Mouse (Mus musculus) 3T3-L1 (cell line): ENCODE measurements around the gene Trank1.
A peak's percentile ranks its signal among the peaks of the same experiment; 100 is the strongest.

Experiments
- DNase-seq: peaks from one replicate; pipeline ENCODE4 v3.0.0-alpha.2; 2015; ENCODE audit warnings: low read depth, low spot score

Gene Trank1

GRCm38 (mm10) chr9:111311031-111311842 lies at the start of gene Trank1:
Gene Trank1, plus strand, starts transcription at chr9:111311739.
- DNase-seq, result no peak

DNA sequence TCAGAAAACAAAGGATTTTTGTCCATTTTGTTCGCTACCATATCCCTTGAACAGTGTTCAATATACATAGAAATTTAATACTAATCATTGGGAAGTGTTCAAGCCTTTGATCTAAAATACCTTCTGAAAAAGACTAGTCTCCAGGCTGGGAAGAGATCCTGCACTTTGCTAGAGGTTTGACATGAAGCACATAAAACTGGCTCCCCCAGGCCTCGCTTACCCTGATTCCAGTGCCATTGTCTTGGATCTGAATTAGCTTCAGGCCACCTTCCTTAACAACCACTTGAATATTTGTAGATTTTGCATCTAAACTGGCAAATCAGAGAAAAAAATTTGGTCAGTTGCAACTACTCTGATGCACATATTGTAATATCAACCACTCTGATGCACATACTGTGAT lies 43.5 kb upstream of the Trank1 start:
- no peak for DNase-seq

DNA sequence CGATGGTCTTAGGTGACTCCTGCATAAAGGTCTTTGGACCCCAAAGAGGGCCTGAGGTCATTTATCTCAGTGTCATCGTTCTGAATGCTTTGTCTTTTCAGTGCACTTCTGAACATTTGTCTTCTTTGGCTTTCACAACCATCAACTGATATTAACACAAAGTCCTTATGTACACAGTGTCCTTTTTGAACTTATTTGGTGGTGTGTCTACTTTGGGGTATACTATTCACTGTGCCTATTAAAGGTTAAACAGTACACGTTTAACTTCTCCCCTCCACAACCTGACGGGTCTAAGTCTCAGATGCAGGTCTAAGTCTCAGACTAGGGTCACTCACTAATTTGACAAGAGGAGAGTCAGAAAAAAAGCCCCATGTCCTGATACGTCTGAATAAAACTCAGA lies 40.9 kb upstream of the Trank1 start:
- DNase-seq, result no peak

DNA sequence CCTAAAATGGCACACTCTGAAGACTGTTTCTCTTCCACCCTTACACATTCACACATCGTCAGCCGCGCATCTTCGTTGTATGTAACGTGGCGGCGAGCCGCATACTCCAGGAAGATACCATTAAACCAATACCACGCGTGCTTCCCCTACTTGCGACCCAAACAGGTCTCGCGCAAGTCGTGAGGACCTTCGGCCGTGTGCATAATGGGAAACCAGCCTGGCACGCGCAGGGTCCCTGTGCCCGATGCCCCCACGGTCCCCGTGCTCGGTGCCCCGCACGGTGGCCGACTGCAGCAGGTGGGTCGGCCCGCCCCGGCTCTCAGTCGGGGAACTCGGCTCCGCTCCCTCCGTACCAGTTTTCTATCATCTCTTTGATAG lies 40.5 kb upstream of the Trank1 start:
- DNase-seq, result peak; percentile 47

GRCm38 (mm10) chr9:111271434-111272160 lies 39.9 kb upstream of the Trank1 start, which contains the start of the genes Mlh1 and Epm2aip1:
Gene Mlh1, minus strand, starts transcription at chr9:111271791.
Gene Epm2aip1, plus strand, starts transcription at chr9:111271929.
- peak; percentile 100 for DNase-seq

GRCm38 (mm10) chr9:111272356-111272755 lies 39.2 kb upstream of the Trank1 start:
- peak; percentile 41 for DNase-seq

DNA sequence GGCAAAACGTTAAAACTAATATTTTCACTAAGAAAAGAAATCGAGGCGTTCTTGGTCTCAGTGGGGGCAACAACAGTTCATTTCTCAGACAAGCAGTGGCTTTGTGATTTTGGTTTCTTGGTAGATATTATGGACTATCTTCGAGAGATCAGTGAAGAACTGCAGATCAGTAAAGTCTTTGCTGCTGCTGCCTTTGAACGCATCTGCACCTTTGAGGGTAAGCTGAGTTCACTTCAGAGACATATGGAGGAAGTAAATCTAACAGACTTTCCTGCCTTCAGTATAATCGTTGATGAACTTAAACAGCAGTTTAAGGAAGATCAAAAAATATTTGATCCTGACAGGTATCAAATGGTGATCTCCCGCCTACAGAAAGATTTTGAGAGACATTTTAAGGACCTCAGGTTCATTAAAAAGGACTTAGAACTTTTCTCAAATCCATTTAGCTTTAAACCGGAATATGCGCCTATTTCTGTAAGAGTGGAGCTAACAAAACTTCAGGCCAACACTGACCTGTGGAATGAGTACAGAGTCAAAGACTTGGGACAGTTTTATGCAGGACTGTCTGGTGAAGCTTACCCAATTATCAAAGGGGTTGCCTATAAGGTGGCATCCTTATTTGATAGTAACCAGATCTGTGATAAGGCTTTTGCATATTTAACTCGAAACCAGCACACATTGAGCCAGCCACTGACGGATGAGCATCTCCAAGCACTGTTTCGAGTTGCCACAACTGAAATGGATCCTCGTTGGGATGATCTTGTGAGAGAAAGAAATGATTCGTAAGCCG lies 38.3 kb upstream of the Trank1 start:
- DNase-seq, result no peak

GRCm38 (mm10) chr9:111273958-111274357 lies 37.6 kb upstream of the Trank1 start:
- no peak for DNase-seq

DNA sequence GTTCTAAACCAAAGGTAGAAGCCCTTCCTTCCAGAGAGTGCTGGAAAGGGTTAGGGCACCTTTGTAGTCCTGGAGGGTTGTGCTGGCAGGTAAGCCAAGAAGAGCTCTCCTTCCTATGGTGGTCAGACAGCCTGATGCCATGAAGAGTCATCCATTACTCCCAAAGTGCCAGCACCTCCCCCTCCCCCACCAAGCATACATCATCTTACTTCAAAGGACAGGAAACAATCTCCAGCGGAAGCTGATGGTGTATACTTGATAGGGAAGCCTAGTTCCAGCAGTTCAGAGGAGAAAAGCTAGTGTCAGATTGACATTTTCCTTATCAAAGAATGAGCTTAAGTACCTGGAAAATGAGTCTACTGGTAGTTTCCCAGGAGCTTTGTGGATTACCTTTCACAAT lies 36.4 kb upstream of the Trank1 start:
- DNase-seq, result no peak

DNA sequence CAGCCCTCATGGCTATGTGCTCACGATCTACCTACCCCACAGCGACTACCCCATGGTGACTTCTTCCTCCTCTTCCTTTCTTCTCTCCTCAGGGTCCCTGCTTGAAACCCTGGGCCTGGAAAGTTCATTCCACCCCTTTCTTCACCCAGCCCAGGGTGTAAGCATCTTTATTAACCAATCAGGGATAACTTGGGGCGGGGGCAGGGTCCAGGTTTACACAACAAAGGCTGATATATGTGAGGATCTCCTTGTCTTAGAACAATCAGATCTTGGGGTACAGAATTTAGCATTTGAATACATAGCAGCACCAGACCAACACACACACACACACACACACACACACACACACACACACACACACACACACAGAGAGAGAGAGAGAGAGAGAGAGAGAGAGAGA lies 26.5 kb upstream of the Trank1 start:
- no peak for DNase-seq

DNA sequence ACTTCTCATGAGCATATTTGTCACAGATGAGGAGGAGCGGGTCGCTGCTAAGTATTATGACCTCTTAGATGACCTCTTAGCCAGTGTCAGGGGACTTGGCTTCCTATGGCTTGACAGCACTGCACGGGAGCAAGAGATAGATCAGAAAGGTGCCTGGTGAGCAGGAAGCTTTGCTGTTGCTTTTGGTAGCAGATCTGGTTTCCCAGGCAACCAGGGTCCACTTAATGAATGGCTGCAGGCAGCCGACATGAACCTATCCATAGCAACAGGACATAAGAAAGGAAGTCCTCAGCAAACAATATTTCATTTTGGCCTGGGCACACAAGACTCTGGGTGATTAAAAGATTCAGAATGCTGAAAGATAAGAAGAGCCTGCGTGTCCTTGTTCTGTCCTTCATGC lies 25.9 kb upstream of the Trank1 start:
- no peak for DNase-seq

- no peak for DNase-seq
Observed at GRCm38 (mm10) chr9:111286468-111286867, 25.1 kb upstream of the Trank1 start.

DNA sequence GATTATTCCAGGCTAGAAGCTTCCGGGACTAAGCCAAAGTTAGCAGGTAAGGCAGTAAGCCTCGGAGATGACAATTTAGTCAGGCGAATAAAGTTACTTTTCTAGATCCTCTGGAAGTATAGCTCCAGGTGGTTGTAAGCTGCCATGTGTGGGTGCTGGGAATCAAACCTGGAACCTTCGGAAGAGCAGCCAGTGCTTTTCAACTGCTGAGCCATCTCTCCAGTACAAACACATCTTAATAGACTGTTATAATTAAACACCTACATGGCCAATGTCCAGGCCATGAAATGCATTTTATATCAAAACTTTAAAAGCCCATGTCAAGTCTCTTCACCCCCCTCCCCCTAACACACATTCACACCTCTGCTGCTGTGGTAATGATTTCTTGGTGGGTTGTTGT lies 23.6 kb upstream of the Trank1 start:
- no peak for DNase-seq

DNA sequence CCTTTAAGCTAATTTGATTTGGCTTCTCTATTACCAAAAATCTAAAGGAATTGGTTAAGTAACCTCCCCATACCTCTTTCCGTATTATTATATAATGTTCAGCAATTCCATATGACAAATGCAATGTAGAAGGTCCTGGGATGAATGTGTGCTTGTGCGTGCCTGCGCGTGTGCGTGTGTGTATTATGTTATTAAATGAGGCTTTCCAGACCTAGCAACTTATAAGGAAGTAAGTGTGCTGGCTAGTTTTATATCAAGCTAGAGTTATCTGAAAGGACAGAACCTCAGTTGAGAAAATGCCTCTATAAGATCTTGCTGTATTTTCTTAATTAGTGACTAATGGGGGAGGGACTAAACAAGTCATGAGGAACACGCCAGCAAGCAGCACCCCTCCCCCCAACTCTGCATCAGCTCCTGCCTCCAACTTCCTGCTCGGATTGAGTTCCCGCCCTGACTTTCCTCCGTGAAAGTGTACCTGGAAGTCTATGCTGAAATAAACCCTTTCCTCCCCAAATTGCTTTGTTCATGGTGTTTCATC lies 22.2 kb upstream of the Trank1 start:
- peak; percentile 61 for DNase-seq

DNA sequence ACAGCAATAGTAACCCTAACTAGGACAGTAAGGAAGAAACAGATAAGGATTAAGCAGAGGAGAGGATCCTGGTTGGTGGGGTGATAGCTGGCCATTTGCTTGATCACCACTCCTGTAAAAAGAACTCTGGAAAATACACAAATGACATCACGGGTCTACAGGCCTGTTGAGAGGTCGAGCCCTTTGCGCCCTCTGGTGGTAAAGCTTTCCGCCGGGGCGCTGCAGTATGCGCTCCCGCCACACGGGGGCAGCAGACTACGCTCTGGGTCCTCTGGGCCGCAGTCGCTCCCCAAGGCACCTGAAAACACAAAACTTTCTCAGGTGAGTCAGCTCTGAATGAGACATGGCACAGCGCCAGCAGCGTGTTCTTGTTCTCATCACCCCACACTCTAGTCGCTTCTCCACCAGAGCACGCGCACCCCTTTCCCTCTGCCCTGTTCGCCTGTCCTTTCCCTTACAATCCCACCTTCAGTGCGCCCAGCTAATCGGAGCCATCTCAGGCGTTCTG lies 21.7 kb upstream of the Trank1 start:
- DNase-seq, result peak; percentile 84

DNA sequence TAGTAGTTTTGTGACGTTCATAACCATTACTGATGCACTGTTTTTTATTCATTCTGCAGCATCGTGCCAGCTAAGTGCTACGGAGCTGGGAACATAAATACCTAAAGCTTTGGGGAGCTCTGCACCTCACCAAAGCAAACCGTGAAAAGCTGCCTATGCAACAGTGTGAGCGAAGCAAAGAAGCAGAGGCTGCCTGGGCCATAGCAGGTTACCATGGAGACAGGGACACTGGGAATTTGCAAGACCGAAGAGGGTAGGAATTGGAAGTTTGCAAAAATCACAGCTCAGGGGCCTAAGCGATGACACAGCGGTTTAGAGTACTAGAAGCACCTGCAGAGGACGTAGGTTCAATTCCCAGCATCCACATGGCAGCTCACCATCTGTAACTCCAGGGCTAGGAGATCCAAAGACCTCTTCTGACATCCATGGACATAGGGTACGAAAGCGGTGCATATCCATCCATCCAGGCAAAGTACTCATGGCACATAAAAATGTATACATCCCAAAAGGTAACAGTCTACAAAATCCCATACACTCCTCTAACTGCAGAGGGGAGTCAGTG lies 20.9 kb upstream of the Trank1 start:
- no peak for DNase-seq

- peak; percentile 24 for DNase-seq
Observed at GRCm38 (mm10) chr9:111293234-111293633, 18.3 kb upstream of the Trank1 start.

- DNase-seq, result no peak
Observed at GRCm38 (mm10) chr9:111294911-111295310, 16.6 kb upstream of the Trank1 start.

DNA sequence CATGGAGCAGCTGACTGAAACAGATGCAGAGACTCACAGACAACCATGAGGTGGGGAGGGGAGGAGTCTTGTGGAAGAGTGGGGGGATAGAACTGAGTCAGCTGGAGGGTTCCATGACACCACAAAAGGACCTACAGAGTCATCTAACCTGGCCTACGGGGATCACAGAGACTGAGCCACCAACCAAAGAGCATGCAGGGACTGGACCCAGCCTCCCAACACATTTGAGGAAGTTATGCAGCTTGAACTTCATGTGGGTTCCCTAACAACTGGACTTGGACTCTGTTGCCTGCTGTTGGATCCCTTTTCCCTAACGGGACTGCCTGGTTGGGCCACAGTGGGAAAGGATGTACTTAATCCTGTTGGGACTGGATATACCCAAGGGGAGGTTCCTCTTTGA lies 16.2 kb upstream of the Trank1 start:
- DNase-seq, result no peak

- DNase-seq, result no peak
Observed at GRCm38 (mm10) chr9:111296433-111296832, 15.1 kb upstream of the Trank1 start.

DNA sequence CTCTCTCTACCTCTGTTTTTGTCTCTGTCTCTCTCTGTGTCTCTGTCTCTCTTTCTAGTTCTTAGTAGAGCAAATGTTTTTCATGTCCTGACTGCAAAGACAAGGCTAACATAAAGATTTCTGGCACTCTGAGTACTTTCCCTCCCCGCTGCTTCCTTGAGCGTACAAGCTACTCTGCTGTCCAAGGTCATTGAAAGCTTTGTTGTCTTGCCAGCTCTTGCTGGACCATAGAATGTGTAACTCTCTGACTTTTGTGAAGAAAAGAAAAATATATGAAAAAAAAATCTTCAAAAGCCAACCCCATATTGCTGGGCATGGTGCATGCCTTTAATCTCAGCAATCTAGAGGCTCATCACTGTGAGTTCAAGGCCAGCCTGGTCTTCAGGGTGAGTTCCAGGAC lies 12.9 kb upstream of the Trank1 start:
- DNase-seq, result no peak
